Mouse (Mus musculus) heart, embryonic 16.5 days (tissue): ENCODE measurements around the gene Agbl2. TPM values are rescaled to one million over a fixed set of nuclear protein-coding genes. Genes with fewer than 3 reads are reported as not detected.

Experiments
- ATAC-seq: fragments of 200-750 bp; cut with Nextera tagmentation; replicated peaks from 2 replicates; pipeline ENCODE4 v1.8.0; 2017; ENCODE audit warnings: moderate number of reproducible peaks; ENCODE audit not compliant: insufficient read depth, low FRiP score; ENCODE audit errors: extremely low read depth
- H3K27ac ChIP-seq: fragments of 300-500 bp; sonication (generic); 2 replicates; pipeline ENCODE4 v1.5.1; 2014; ENCODE audit warnings: mild to moderate bottlenecking, low read length, control low read depth, moderate library complexity
- H3K27me3 ChIP-seq: fragments of 300-500 bp; sonication (generic); 2 replicates; pipeline ENCODE4 v1.6.1; 2014; ENCODE audit warnings: low read length, mixed read lengths; ENCODE audit not compliant: control insufficient read depth, insufficient read depth
- H3K36me3 ChIP-seq: fragments of 300-500 bp; sonication (generic); 2 replicates; pipeline ENCODE4 v1.6.1; 2014; ENCODE audit not compliant: control insufficient read depth, insufficient read depth
- H3K4me1 ChIP-seq: fragments of 300-500 bp; sonication (generic); 2 replicates; pipeline ENCODE4 v1.6.1; 2014; ENCODE audit warnings: low read length, mixed read lengths; ENCODE audit not compliant: control insufficient read depth, insufficient read depth
- H3K4me2 ChIP-seq: fragments of 300-500 bp; sonication (generic); 2 replicates; pipeline ENCODE4 v1.6.1; 2014; ENCODE audit warnings: low read depth, mild to moderate bottlenecking, control low read depth, low read length
- H3K4me3 ChIP-seq: fragments of 300-500 bp; sonication (generic); 2 replicates; pipeline ENCODE4 v1.5.1; 2014; ENCODE audit warnings: mild to moderate bottlenecking, control low read depth, low read length
- H3K9ac ChIP-seq: fragments of 300-500 bp; sonication (generic); 2 replicates; pipeline ENCODE4 v1.6.1; 2014; ENCODE audit warnings: low read length, control low read depth
- H3K9me3 ChIP-seq: fragments of 300-500 bp; sonication (generic); replicated peaks from 2 replicates; pipeline ENCODE4 v1.6.1; 2016; ENCODE audit warnings: low read length; ENCODE audit not compliant: control insufficient read depth
- WGBS: fragments of 180-500 bp; shearing (Covaris S2); extraction: QIAGEN DNeasy Blood & Tissue Kit; methylation state at CpG from one replicate; pipeline ENCODE4 v1.1.7; 2014; 5-methylcytosine and 5-hydroxymethylcytosine counted together
- polyA plus RNA-seq: library from polyadenylated mRNA; unstranded; fragments of >200 nt; fragmentation: Nextera tagmentation; extraction: Ambion mirVana; gene quantifications from 2 replicates; pipeline ENCODE4 v1.2.1, GENCODE M21; 2015

Gene Agbl2
- polyA plus RNA-seq, 1 experiment from 2014 or later, result 1.9 TPM

DNA sequence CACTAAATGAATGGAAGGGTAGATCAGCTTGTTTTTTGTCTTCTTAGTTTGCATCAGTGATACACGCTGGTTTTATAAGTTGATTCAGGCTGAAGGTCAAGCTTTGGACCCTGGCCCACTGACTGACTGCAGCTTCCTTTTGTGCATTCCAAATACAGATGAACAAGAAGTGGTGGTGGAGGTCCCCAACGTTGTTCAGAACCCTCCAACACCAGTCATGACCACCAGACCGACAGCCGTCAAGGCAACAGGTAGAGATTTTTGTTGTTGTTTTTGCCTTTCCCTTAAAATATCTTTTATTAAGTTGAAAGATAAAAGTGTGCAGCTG, 36.0 kb upstream of the Agbl2 start:
- peaks cover 17% of the 10 kb centered on the region for H3K4me1 ChIP-seq
- WGBS, result 9% methylated on average over 4 of the region's 4 CpGs
- H3K4me2 ChIP-seq, result peak overlapping the region; percentile 69
- no peak overlapping the region; the same call in none of the 2 replicates for H3K27ac ChIP-seq
- H3K27me3 ChIP-seq, result no peaks in the 10 kb centered on the region
- H3K4me3 ChIP-seq, result peak overlapping the region; percentile 70
- ATAC-seq, result no peak
- H3K36me3 ChIP-seq, result peaks cover 19% of the 10 kb centered on the region
- peak overlapping the region; percentile 91 for H3K9ac ChIP-seq
- H3K9me3 ChIP-seq, result no peaks in the 10 kb centered on the region

DNA sequence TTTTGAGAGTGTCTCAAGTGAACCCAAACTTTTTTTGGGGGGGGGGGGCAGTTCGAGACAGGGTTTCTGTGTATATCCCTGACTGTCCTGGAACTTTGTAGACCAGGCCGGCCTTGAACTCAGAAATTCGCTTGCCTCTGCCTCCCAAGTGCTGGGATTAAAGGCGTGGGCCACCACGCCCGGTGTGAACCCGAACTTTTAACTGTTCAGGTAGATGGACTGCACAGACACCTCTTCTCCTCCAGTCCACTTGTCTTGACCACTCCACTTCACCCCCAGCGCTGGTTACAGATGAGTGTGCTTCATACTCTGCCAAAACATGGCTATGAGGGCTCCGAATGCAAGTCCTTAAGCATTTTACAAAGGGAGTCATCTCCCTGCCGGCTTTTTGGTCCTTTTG, 35.4 kb upstream of the Agbl2 start:
- no peak for ATAC-seq
- H3K9me3 ChIP-seq, result no peaks in the 10 kb centered on the region
- H3K9ac ChIP-seq, result no peak overlapping the region
- H3K4me1 ChIP-seq, result peaks cover 17% of the 10 kb centered on the region
- 91% methylated on average over 10 of the region's 10 CpGs for WGBS
- peaks cover 21% of the 10 kb centered on the region for H3K36me3 ChIP-seq
- peak overlapping the region; percentile 69 for H3K4me2 ChIP-seq
- peak overlapping the region; percentile 70 for H3K4me3 ChIP-seq
- no peaks in the 10 kb centered on the region for H3K27me3 ChIP-seq
- no peak overlapping the region for H3K27ac ChIP-seq

DNA sequence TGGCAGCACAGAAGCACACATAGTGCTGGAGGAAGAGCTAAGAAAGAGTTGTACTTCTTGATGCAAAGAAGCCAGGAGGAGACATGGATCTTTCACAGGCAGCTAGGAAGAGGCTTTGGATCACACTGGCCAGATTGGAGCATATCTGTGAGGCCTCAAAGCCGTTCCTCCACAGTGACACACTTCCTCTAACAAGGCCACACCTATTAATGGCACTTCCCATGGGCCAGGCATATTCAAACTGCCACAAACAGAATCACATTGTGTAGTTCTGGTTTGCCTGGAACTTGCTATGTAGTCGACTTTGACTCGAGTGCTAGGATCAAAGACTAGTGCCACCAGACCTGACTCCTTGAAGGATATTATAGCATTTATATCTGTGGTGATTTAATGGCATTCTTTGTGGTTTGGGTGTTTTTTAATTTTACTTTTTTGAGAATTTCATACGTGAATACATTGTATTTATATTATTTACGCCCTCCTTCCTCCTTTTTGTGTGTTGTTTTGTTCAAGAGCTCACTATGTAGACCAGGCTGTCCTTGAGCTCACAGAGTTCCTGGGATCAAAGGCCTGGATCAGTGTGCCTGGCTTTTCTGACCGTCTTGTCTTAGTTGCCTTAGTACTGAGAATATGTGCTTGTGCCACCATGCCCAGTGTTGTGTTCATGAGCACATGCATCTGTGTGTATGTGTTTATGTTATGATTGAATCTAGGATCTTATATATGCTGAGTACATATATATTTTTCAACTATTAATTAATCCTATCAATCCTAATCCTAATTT, 32.7 kb upstream of the Agbl2 start:
- no peak for ATAC-seq
- no peak overlapping the region for H3K4me3 ChIP-seq
- no peaks in the 10 kb centered on the region for H3K9me3 ChIP-seq
- H3K4me2 ChIP-seq, result no peak overlapping the region
- 73% methylated on average over 6 of the region's 6 CpGs for WGBS
- peaks cover 17% of the 10 kb centered on the region for H3K4me1 ChIP-seq
- H3K36me3 ChIP-seq, result peaks cover 46% of the 10 kb centered on the region
- 0 out of 2 replicates have a peak overlapping the region, but pooled peaks have one; percentile 24 for H3K27ac ChIP-seq
- H3K27me3 ChIP-seq, result no peaks in the 10 kb centered on the region
- H3K9ac ChIP-seq, result no peak overlapping the region

DNA sequence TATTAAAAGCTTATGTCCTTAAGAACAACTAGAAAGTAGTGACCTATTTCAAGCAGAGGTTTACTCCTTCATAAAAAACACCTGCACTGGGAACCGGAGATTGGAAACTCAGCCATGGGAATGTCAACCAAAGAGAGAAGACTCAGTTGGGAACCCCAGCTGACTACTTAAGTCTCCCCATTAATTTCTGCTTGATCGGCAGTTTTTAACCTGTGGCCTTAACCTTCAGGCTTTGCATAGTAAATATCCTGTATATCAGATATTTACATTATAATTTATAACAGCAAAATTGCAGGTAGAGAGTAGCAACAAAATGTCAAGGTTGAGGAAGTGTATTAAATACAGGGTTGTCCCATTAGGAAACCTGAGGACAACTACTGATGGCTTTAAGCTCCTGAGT, 29.0 kb upstream of the Agbl2 start:
- Histone ChIP-seq H3K4me1 (peaks cover 8% of the 10 kb centered on the region; the same call in 1 of the 2 replicates), H3K4me2 (no peak overlapping the region), H3K9me3 (no peaks in the 10 kb centered on the region), H3K27ac (no peak overlapping the region), H3K4me3 (no peak overlapping the region), H3K36me3 (peaks cover 60% of the 10 kb centered on the region), H3K9ac (no peak overlapping the region), H3K27me3 (no peaks in the 10 kb centered on the region)
- no peak for ATAC-seq
- WGBS, result 88% methylated on average over 2 of the region's 2 CpGs

DNA sequence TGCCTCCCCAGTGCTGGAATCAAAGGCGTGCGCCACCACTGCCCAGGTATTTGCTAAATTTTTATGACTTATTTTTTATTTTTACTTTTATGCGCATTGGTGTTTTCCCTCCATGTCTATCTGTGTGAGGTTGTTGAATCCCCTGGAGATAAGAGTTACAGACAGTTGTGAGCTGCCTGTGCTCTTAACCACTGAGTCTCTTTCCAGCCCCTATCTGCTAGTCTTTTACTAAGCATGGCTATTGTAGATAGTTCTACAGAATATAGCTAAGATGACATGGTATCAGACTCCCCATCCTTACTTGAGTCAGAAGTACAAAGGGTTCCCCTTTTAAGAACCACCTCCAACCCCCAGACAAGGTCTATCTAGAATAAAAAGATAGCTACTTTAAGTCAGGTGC, 28.3 kb upstream of the Agbl2 start:
- Histone ChIP-seq H3K36me3 (peaks cover 66% of the 10 kb centered on the region), H3K9me3 (no peaks in the 10 kb centered on the region), H3K4me1 (0 out of 2 replicates have a peak, but pooled peaks cover 2% of the 10 kb centered on the region), H3K9ac (no peak overlapping the region), H3K4me3 (no peak overlapping the region), H3K27ac (no peak overlapping the region), H3K4me2 (no peak overlapping the region), H3K27me3 (no peaks in the 10 kb centered on the region)
- no peak for ATAC-seq
- WGBS, result 98% methylated on average over 3 of the region's 3 CpGs

DNA sequence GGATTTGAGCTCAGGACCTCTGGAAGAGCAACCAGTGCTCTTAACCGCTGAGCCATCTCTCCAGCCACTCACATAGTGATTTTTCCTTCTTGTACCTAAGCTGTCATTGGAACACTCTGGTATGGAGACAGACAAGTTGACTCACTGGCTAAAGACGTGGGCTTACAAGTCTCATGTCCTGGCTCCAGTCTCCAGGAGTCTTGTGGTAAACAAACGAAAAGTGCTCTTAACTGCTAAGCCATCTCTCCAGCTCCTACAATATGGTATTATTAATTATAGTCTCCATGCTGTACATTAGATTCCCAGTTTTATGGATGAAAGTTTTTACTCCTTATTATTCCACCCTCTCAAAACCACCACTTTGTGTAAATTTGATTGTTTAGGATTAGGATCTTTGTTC, 17.4 kb upstream of the Agbl2 start:
- H3K4me2 ChIP-seq, result no peak overlapping the region
- H3K27me3 ChIP-seq, result no peaks in the 10 kb centered on the region
- no peak overlapping the region for H3K27ac ChIP-seq
- H3K4me1 ChIP-seq, result no peaks in the 10 kb centered on the region
- ATAC-seq, result no peak
- H3K4me3 ChIP-seq, result no peak overlapping the region
- WGBS, result 82% methylated on average over 3 of the region's 3 CpGs
- peaks cover 64% of the 10 kb centered on the region for H3K36me3 ChIP-seq
- no peaks in the 10 kb centered on the region for H3K9me3 ChIP-seq
- no peak overlapping the region for H3K9ac ChIP-seq

DNA sequence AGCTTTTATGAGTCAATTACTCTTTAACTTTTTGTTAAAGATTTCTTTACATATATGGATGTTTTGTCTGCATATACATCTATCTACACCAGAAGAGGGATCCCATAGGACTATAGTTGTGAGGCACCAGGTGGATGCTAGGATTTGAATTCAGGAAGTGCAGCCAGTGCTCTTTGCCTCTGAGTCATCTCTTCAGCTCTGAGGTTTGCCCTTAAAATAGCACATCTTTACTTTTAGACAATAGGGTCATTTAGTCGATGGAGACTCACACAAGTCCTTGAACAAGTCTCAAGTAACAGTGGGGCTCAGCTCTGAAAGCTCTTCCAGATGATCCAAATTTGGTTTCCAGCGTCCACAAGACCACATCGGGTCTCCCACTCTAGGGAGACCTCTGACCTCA, 1.2 kb upstream of the Agbl2 start:
- Histone ChIP-seq H3K4me2 (no peak overlapping the region), H3K36me3 (peaks cover 30% of the 10 kb centered on the region), H3K9ac (no peak overlapping the region), H3K9me3 (no peaks in the 10 kb centered on the region), H3K4me1 (peaks cover 5% of the 10 kb centered on the region; the same call in 1 of the 2 replicates), H3K4me3 (no peak overlapping the region), H3K27me3 (no peaks in the 10 kb centered on the region), H3K27ac (no peak overlapping the region)
- 26% methylated on average over 3 of the region's 3 CpGs for WGBS
- no peak for ATAC-seq

DNA sequence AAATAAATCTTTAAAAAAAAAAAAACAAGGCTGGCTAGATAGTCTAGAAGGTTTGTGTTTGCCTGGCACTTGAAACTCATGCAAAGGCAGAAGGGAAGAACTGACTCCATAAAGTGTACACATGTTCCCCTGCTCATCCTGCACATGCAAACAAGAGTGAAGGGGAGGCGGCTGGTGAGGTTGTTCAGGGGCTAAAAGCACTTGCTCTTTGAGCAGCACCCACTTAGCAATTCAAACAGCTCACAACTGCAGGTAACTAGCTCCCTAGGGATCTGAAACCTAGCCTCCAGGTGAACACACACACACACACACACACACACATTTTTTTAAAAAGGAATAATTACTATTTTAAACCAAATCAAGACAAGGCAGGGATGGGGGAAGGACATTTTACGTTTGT, 589 bp upstream of the Agbl2 start:
- H3K36me3 ChIP-seq, result peaks cover 28% of the 10 kb centered on the region
- no peaks in the 10 kb centered on the region for H3K9me3 ChIP-seq
- H3K27ac ChIP-seq, result no peak overlapping the region
- no peak overlapping the region for H3K9ac ChIP-seq
- ATAC-seq, result no peak
- peaks cover 5% of the 10 kb centered on the region; the same call in 1 of the 2 replicates for H3K4me1 ChIP-seq
- no peak overlapping the region for H3K4me3 ChIP-seq
- no peaks in the 10 kb centered on the region for H3K27me3 ChIP-seq
- WGBS, result 49% methylated on average over 2 of the region's 2 CpGs
- peak overlapping the region; percentile 84; the same call in 1 of the 2 replicates for H3K4me2 ChIP-seq

DNA sequence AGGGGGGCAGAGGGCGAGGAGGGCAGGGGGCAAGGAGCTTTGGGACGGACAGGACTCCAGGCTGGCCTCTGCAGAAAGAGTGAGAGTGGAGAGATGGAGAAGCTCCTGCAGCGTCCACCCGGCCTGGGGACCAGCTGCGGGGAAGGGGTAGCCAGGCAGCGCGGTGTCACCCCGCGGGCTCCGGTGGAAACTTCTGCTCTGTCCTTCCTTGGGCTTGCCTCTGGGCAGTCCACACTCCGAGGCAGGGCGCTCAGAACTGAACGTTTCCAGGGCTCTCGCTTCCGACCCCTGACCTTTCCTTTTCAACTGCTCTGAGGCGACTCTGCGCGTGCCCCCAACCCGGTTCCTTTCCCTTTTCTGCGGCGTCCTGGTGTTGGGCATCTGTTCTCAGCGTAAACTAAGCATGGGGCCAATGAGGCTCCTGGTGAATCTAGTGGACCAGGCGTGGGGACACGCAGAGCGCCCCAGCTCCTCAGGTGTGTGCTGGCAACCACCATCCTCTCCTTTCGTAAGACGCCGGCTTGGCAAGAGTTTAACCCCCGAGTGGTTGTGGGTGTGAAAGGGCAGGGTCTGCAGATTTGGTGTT, 467 bp downstream of the Agbl2 start:
- H3K27ac ChIP-seq, result no peak overlapping the region
- ATAC-seq, result peak; percentile 64
- peak overlapping the region; percentile 59 for H3K4me3 ChIP-seq
- peak overlapping the region; percentile 71 for H3K9ac ChIP-seq
- H3K27me3 ChIP-seq, result no peaks in the 10 kb centered on the region
- WGBS, result 2% methylated on average over 27 of the region's 29 CpGs
- H3K36me3 ChIP-seq, result peaks cover 21% of the 10 kb centered on the region
- H3K9me3 ChIP-seq, result no peaks in the 10 kb centered on the region
- peak overlapping the region; percentile 84 for H3K4me2 ChIP-seq
- peaks cover 5% of the 10 kb centered on the region; the same call in 1 of the 2 replicates for H3K4me1 ChIP-seq
